9 mouse cellular contexts compared by ENCODE assay signal in the genomic region with DNA sequence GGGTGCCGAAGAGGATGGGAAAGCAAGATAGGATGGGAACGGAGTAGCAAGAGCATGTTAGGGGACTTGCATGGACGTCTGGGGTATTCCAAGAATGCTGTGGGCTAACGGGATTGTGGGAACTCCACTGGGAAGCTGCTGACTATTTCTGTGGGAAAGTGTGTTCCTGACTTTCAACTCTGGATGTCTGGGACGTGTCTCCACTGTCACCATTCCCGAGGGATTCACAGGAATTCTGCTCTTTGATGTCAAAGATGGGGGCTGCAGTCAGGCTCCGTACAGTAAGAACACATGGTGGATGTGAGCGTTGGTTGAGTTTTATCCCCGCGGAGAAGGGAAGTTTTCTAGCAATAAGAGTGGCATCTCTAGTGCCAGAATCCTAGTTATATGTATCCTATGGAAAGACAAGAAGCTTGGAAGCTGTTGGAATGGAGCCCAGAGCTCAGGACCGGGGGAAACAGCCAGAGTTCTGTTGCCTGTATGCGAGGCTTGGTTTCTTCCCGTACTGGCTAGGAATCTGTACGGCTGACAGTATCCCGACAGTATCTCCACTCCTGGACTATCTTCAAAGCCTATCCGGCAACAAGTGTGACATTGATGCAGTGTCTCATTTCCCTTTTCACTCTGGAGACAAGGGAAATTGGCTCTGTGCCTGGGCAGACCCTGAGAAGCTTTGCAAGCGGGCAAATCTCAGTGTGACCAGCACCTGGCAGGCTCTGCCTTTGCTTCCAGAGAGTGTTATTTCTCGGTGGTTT. TPM values are rescaled to one million over a fixed set of nuclear protein-coding genes. Genes with fewer than 3 reads are reported as not detected.
DNase-seq lines count a peak whose midpoint lies in the region; ATAC-seq lines count a peak whose summit lies in the region.
"Had no signal": no experiment of that assay in that cellular context is flagged by ENCODE, and none has a peak within 500 bp of the region (broad histone marks: within the 10 kb centered on the region; RNA-seq: fewer than 3 reads in every experiment).

No protein-coding gene starts in this region.

- no peak overlapping the region for H3K4me3 ChIP-seq in forebrain, embryonic 13.5 days
- no peak overlapping the region for H3K4me3 ChIP-seq in forebrain, embryonic 10.5 days
- H3K4me3 ChIP-seq in forebrain, embryonic 14.5 days (ENCODE audit: low read depth, low read length) = no peak overlapping the region
- no peak overlapping the region for H3K4me3 ChIP-seq in neural tube, embryonic 13.5 days

- H3K36me3 ChIP-seq in forebrain, embryonic 13.5 days (ENCODE audit: poor library complexity, severe bottlenecking) = no peaks in the 10 kb centered on the region
- no peaks in the 10 kb centered on the region for H3K36me3 ChIP-seq in forebrain, embryonic 10.5 days (replicated peaks)
- no peaks in the 10 kb centered on the region for H3K36me3 ChIP-seq in forebrain, embryonic 14.5 days (ENCODE audit: control insufficient read depth, insufficient read depth, low read length)
- H3K36me3 ChIP-seq in neural tube, embryonic 13.5 days = no peaks in the 10 kb centered on the region

- no peaks in the 10 kb centered on the region for H3K27me3 ChIP-seq in forebrain, embryonic 13.5 days
- H3K27me3 ChIP-seq in forebrain, embryonic 10.5 days (ENCODE audit: poor library complexity, severe bottlenecking) = no peaks in the 10 kb centered on the region
- no peaks in the 10 kb centered on the region for H3K27me3 ChIP-seq in forebrain, embryonic 14.5 days (replicated peaks; ENCODE audit: control insufficient read depth, insufficient read depth, low read length)
- H3K27me3 ChIP-seq in neural tube, embryonic 13.5 days = no peaks in the 10 kb centered on the region
- H3K27me3 ChIP-seq: CH12.LX had no signal

- 0 out of 2 replicates have a peak, but pooled peaks cover 6% of the 10 kb centered on the region for H3K9me3 ChIP-seq in forebrain, embryonic 13.5 days (replicated peaks)
- peaks cover 10% of the 10 kb centered on the region for H3K9me3 ChIP-seq in forebrain, embryonic 10.5 days
- no peaks in the 10 kb centered on the region for H3K9me3 ChIP-seq in forebrain, embryonic 14.5 days (replicated peaks; ENCODE audit: control insufficient read depth, low read length)
- H3K9me3 ChIP-seq in neural tube, embryonic 13.5 days = no peaks in the 10 kb centered on the region

- H3K9ac ChIP-seq in forebrain, embryonic 13.5 days = no peak overlapping the region
- peak overlapping the region; percentile 13; the same call in 1 of the 2 replicates for H3K9ac ChIP-seq in forebrain, embryonic 14.5 days (ENCODE audit: low read length)
- no peak overlapping the region for H3K9ac ChIP-seq in neural tube, embryonic 13.5 days

- peak overlapping the region; percentile 20; the same call in 1 of the 2 replicates for H3K4me2 ChIP-seq in forebrain, embryonic 13.5 days
- peak overlapping the region; percentile 25; the same call in 1 of the 2 replicates for H3K4me2 ChIP-seq in forebrain, embryonic 14.5 days (ENCODE audit: low read length)
- H3K4me2 ChIP-seq in neural tube, embryonic 13.5 days = peak overlapping the region; percentile 24

- ATAC-seq in forebrain, embryonic 13.5 days = peak; percentile 60
- ATAC-seq in forebrain, embryonic 14.5 days = peak; percentile 74
- ATAC-seq in neural tube, embryonic 13.5 days (ENCODE audit: low read depth) = peak; percentile 77

- peaks cover 19% of the 10 kb centered on the region for H3K4me1 ChIP-seq in forebrain, embryonic 13.5 days
- no peaks in the 10 kb centered on the region for H3K4me1 ChIP-seq in forebrain, embryonic 10.5 days
- peaks cover 8% of the 10 kb centered on the region for H3K4me1 ChIP-seq in forebrain, embryonic 14.5 days (ENCODE audit: control insufficient read depth, insufficient read depth, low read length)
- H3K4me1 ChIP-seq in neural tube, embryonic 13.5 days (replicated peaks) = peaks cover 22% of the 10 kb centered on the region

- H3K27ac ChIP-seq in forebrain, embryonic 13.5 days = peak overlapping the region; percentile 61
- H3K27ac ChIP-seq in forebrain, embryonic 10.5 days = no peak overlapping the region
- peak overlapping the region; percentile 21; the same call in 1 of the 2 replicates for H3K27ac ChIP-seq in forebrain, embryonic 14.5 days (ENCODE audit: low read depth, low read length)
- peak overlapping the region; percentile 68 for H3K27ac ChIP-seq in neural tube, embryonic 13.5 days (replicated peaks)

- no peak for DNase-seq in forebrain, embryonic 10.5 days (ENCODE audit: extremely low spot score, low spot score)
- peak; percentile 65 for DNase-seq in MN1 (ENCODE audit: low spot score)
- peak; percentile 88 for DNase-seq in forebrain, embryonic 14.5 days (ENCODE audit: low spot score)
- DNase-seq in kidney, adult 8-10 months = peak; percentile 23 to 48
- DNase-seq in yolk sac, embryonic 10.5 days (ENCODE audit: low spot score) = no peak
- DNase-seq in thymus, postnatal 36 days = no peak

- 49% methylated on average over 18 of the region's 18 CpGs for WGBS in forebrain, embryonic 13.5 days
- 82% methylated on average over 18 of the region's 18 CpGs for WGBS in forebrain, embryonic 10.5 days
- WGBS in forebrain, embryonic 14.5 days = 40% methylated on average over 18 of the region's 18 CpGs
- WGBS in neural tube, embryonic 13.5 days = 48% methylated on average over 18 of the region's 18 CpGs

RNA-seq across cellular contexts. Expression of a gene that starts 44.2 kb away (rescaled TPM):
- 8.8 and 10.2 TPM in 2 replicates for polyA plus RNA-seq in forebrain, embryonic 13.5 days (2015; fragmentation: Nextera tagmentation; extraction: Ambion mirVana)
- 9.6 and 11.5 TPM in 2 replicates for polyA plus RNA-seq in forebrain, embryonic 10.5 days (2016; fragmentation: Nextera tagmentation; extraction: Ambion mirVana)
- polyA plus RNA-seq in forebrain, embryonic 14.5 days (2014; fragmentation: Nextera tagmentation; extraction: Ambion mirVana) = 7.7 and 8.4 TPM in 2 replicates
- 6.5 and 8.4 TPM in 2 replicates for polyA plus RNA-seq in neural tube, embryonic 13.5 days (2015; fragmentation: Nextera tagmentation; extraction: Ambion mirVana)

Comparison
In these comparisons a context has a peak if more than half of its experiments do, and no peak if none do; other contexts are left out.
1. DNase-seq: peak in MN1 (single experiment), forebrain, embryonic 14.5 days (single experiment) and kidney, adult 8-10 months (2 of 2); none in forebrain, embryonic 10.5 days (single experiment), yolk sac, embryonic 10.5 days (single experiment) and thymus, postnatal 36 days (0 of 2).
2. Peak in every context shown above with its lines, with median percentiles within 50 percentile points of each other: ATAC-seq and H3K4me2 ChIP-seq.